Mouse (Mus musculus): Measurements from ENCODE around the gene Erbb4.

DNA sequence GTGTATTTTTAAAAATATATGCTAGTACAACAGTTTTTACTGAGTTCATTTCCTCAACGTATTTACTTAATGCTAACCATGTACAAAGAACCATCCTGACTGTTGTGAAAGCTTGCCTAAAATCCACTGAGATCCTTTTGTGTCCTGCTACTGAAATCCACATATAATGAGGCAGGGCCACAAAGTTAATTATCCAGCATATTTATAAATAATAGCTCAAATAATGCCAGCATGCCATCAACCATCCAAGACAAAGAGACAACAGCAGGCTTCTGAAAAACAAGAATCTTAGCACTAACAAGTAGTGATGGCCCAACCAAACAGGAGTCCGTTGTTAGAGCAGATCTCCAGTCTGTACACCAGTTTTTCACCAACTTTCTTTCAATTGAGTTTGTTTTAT, 215.8 kb downstream of the Erbb4 start:
- TF ChIP-seq CTCF (IDR thresholded peaks at IDR 0.05; ENCODE audit: insufficient read depth, low read length): no peak
- TF ChIP-seq POLR2A (IDR thresholded peaks at IDR 0.05; ENCODE audit: borderline replicate concordance, extremely low read depth, low read depth, low read length): no peak
